Mouse (Mus musculus) neural tube, postnatal 0 days (tissue): ENCODE results near the gene Cldn5. TPM values are rescaled to one million over a fixed set of nuclear protein-coding genes. Genes with fewer than 3 reads are reported as not detected.

ENCODE experiments used
- polyA plus RNA-seq: library from polyadenylated mRNA; unstranded; fragments of >200 nt; fragmentation: Nextera tagmentation; extraction: Ambion mirVana; gene quantifications from 2 replicates; pipeline ENCODE4 v1.2.1, GENCODE M21; 2015

Cldn5 gene
- 126 and 157 TPM in 2 replicates for polyA plus RNA-seq

GRCm38 (mm10) chr16:18776556-18777100 lies at the start of gene Cldn5:
Gene Cldn5 (plus strand): TSS chr16:18776847.

GRCm38 (mm10) chr16:18811468-18812384 lies 35.1 kb downstream of the Cldn5 start, which contains the start of the genes Ufd1 and Cdc45:
Gene Ufd1 (plus strand): TSS chr16:18811779.
Gene Cdc45 (minus strand): TSS chr16:18811987.

Other genes starting within 250 kb of the Cldn5 start
- 2.9 and 3.3 TPM in 2 replicates for gene Tbx1, start 186.2 kb upstream of the Cldn5 start, polyA plus RNA-seq
- gene Gp1bb, start 154.4 kb upstream of the Cldn5 start, polyA plus RNA-seq, result 10.0 and 11.1 TPM in 2 replicates
- gene Gm49601, start 150.4 kb upstream of the Cldn5 start, polyA plus RNA-seq, result 9.6 and 12.3 TPM in 2 replicates
- 172 and 207 TPM in 2 replicates for gene Sept5, start 146.9 kb upstream of the Cldn5 start, polyA plus RNA-seq
- 101 and 103 TPM in 2 replicates for gene Ufd1, start 34.9 kb downstream of the Cldn5 start, polyA plus RNA-seq
- 4.0 and 4.2 TPM in 2 replicates for gene Cdc45, start 35.1 kb downstream of the Cldn5 start, polyA plus RNA-seq
- gene 2510002D24Rik, start 59.7 kb downstream of the Cldn5 start, polyA plus RNA-seq, result 47.7 and 57.4 TPM in 2 replicates
- gene Gm28539, start 59.7 kb downstream of the Cldn5 start, polyA plus RNA-seq, result not detected in 2 replicates
- 91.4 and 93.5 TPM in 2 replicates for gene Mrpl40, start 100.0 kb downstream of the Cldn5 start, polyA plus RNA-seq
- gene Hira, start 100.2 kb downstream of the Cldn5 start, polyA plus RNA-seq, result 20.3 and 25.6 TPM in 2 replicates